Mouse (Mus musculus): ENCODE results near the gene Plcg1.

The Plcg1 gene

DNA sequence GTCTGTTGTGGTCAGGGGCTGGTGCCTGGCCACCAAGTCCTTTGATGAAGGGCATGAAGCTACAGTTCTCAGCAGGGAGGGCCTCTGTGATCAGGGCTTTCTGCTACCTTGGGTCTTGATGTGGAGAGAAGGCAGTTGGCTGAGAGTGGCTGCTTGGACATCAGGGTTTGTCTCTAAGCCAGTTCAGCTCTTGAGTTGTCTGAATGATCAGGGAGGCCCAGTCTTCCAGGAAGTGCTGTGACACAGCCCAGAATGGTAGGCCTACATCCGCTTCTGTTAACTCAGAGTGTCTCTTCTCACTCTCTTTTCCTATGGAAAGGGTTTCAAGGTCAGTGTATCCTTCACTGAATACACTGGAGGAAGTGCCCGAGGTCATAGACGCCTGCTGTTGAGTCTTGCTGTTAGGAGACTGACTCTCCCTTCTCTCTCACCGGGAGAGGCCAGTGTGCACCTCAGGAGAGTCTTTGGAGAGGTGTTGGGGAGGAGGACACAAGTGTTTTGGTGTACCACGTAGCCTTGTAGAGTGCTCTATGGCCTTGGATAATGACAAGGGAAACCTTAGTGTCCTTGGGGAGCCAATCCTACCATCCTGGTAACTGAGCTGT, 4.7 kb downstream of the Plcg1 start:
- DNase-seq (ENCODE audit: low spot score in 2 of 2), result no peak

DNA sequence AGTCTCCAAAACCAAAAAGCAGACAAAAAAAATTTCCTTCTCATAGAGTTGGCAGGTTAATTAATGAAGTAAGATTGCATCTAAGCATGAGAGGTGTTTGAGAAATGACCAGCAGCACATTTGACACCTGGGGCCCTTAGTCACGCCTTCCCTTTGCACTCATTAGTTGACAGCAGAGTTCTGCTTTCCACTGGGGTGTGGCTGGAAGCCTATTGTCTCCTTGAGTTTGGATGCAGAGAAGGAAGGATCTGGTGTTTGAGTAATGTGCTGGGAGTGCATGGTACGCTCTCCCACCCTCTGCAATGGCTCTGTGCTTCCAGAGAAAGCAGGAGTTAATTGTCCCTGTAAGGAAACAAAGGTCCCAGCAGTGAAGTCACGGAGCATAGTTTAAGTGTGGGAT, 5.4 kb downstream of the Plcg1 start:
- DNase-seq (ENCODE audit: low spot score in 2 of 2), result no peak

DNA sequence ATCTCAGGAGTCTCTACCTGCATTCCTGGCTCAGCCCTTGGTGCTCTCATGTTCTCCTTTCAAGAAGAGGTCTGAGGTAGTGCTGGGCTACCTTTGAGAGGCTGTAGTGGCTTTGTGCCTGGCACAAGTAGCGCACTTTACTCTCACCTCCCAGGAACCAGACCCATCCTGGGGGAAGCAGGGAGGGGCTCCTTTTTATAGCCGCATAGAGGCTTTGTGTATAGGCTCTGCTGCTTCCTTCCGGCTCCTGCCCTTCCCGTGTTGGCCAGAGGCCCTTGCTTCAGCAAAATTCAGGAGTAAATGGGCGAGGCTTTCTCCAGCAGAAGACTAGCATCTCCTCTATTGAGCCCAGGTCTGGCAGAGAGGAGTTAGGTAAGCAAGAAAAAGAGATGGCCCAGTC, 7.3 kb downstream of the Plcg1 start:
- DNase-seq (ENCODE audit: low spot score in 2 of 2), result no peak

DNA sequence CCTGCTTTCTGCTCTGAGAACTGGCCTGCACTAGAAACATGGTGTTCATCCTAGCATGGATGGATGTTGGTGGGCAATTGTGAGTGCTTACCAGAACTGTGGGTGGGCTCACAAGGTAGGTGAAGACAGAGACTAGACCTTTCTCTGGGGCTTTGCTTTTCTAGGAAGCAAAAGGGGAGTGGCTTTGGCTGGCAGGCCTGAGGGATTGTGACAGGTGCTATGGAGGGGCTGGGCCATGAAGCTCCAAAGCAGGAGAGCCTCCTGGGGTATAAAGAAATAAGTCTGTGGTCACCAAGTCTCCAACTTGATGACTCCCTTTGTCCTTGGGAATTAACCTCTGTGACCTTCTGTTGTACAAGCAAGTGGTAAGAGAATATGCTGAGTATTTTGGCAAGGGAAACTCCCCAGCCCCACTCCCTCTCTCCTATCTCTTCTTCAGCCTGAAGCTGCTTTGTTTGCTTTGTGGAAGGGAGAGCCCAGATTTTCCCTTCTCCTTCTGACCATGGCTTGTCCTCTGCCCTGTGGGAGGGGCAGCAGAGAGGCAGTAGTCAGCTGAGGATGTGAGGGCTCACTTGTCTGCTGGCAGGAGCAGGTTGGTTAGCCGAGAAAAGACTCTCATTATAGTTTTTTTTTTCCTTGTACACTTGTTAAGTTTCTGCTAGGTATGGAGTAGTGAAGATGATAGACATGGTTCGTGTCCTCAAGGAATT, 8.7 kb downstream of the Plcg1 start:
- no peak for DNase-seq (ENCODE audit: low spot score in 2 of 2)

DNA sequence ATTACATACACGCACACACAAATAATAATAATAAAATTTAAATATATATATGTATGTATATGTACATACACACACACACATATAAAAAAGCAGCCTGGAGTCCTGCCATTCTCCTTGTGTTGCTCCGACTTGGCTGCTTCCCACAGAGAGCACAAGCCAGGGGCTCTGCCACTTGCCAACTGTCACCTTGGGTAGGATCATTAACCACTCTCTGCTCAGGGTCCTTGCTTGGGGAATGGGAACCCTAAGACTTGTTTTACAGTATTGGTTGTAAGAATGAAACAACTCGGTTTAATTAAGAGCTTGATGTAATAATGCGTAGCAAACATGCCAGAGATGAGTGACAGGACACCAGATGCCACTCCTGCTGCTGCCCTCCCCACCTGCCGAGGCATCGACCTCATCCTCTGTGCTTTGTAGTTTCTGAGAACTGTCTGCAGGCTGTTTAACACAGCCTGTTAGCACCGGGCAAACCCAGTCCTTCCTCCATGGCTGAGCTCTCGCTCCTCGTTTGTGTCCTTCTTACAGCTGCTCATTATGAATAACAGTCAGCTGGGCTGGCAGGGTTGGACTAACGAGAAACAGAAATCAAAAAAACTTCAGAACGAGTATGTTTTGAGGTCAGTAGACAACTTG, 9.5 kb downstream of the Plcg1 start:
- DNase-seq (ENCODE audit: low spot score in 2 of 2), result no peak

DNA sequence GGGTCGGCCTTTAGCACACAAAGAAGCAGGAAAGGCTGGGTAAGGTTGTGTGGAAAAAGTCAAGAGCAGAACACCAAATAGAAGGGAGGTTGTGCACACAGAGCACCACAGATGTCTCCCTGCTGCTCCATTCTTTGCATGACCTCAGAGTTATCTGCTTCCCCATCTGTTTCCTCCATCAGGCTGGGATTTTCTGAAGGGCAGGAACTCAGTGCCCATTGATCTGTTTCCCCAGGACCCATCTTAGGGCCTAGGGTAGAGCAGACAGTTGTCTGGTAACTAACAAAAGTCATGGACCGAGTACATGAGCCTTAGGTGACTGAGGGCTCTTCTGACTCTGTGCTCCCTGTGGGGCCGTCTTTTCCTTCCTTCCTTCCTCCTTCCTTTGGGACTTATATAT, 10.5 kb downstream of the Plcg1 start:
- no peak for DNase-seq (ENCODE audit: low spot score in 2 of 2)

DNA sequence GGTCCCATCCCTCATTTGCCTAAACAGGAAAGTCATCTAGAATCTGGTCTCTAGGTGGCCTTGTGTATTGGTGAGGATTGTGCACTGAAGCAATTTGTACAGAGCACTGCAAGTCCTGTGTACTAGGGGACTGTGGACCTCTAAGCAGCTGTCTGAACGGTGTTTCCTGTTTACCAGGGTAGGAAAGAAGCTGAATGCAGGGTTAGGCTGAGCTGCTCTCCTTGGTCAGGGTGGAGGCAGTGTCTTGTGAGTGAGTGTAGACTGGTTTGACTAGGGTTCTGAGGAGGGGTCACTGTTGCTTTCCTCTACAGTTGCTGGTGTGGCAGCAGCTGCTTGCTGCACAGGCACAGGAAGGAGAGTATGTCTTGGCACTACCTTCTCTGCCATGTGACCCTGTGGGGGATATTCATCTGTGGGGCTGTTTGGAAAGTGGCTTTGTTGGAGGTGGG, 11.1 kb downstream of the Plcg1 start:
- no peak for DNase-seq (ENCODE audit: low spot score in 2 of 2)

DNA sequence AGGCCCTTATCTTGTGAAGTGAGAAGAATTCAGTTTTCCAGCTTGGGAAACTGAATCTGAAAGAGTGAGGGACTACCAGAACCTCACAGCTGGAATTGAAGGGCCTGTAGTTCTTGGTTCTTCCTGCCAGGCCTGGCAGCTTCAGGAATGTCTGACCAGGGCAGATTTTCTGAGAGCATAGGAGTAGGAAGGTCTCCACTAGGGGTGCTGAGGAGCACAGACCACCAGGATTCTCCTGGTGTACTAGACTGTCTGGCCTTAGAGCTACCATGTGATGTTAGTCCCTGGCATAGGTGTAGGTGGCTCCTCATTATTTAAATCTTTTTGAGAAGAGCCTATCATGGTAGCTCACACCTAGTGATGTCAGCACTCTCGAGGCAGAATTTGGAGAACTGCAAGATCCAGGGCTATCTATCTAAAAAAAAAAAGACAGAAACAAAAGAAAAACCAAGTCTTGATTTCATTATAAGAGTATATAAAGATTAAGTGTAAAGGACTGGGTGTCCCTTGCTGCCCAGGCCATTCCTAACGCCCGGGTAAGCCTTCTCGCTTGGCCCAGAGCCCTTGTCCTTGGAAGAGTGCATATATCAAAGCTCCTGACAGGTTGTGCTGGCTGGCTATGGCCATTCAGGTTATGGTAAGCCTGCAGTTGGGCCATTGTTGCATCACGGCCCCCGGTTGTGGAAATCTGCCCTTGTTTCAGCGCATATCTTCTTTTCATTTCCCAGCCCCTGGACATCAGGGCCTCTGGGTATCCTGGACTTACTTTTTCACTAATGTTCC, 13.1 kb downstream of the Plcg1 start:
- DNase-seq (ENCODE audit: low spot score in 2 of 2), result peak in 1 of 2 experiments; percentile 54

DNA sequence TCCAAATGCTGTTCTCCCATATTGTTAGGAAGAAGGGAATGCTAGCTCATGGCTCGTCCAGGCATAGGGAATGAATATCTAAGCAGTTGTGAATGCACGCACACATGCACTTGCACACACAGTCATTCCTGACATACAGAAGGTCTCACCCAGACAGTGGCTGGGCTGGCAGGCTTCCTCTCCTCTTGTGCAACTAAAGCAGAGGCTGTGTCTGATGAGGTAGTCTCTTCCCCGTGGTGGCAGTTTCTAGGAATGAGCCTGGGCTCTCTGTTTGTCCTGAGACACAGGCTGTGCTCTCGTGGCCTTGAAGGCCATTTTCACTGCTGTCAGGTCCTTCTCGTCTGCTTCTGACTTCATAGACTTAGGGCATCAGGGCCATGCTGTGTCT, 13.7 kb downstream of the Plcg1 start:
- no peak for DNase-seq (ENCODE audit: low spot score in 2 of 2)

DNA sequence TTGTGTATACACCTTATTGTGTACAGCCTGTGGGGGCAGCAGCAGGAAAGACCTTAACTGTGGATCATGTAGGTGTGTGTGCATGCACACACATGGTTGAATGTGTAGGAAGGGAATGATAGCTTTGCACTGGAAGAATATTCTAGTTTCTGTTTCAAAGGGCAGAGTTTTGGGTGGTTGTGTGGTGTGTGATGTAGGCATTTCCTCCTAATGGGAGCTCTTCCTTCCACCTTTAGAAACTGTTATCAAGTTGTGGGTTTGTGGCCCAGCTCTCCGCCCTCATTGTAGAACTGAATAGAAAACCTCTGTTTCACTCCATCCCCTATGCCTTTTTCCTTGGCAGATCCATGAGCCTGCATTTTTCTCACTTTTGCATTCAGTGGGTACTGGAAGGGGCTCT, 14.4 kb downstream of the Plcg1 start:
- DNase-seq (ENCODE audit: low spot score in 2 of 2), result no peak

DNA sequence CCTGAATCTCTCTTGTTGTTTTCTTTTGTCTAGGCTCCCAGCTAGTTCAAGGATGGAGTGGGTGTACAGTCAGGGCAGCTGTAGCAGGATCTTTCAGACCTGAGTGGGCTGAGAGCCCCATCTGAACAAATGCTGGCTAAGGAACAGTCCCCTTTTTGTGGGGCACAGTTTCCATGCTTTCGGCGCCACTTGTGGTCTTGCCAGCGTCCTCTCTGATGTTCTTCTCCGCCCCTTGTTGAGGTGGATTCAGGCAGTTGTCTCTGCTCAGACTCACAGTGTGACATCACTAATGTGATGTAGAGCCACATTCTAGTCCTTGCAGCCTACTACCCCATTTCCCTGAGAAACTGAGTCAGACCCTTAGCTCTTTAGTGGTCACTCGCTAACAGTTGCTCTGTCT, 15.5 kb downstream of the Plcg1 start:
- DNase-seq (ENCODE audit: low spot score in 2 of 2), result no peak

DNA sequence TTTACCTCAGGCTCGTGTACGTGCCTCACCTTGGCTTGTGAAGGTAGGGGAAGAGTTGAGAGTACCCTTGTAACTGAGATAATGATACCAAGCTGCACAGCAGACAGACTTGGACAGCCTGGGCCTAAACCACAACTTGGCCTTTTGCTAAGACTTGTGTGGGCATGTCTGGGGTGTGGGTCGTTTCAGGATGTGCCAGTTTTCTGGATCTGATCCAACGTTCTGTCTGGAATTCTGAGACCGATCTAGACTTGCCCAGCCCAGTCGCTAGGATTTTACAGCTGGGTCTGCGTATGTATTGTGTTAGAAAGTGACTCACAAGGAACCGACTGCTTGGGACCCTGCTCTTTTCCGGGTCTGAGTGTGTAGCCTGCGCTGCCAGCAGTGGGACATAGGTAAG, 16.0 kb downstream of the Plcg1 start:
- DNase-seq (ENCODE audit: low spot score in 2 of 2), result no peak

DNA sequence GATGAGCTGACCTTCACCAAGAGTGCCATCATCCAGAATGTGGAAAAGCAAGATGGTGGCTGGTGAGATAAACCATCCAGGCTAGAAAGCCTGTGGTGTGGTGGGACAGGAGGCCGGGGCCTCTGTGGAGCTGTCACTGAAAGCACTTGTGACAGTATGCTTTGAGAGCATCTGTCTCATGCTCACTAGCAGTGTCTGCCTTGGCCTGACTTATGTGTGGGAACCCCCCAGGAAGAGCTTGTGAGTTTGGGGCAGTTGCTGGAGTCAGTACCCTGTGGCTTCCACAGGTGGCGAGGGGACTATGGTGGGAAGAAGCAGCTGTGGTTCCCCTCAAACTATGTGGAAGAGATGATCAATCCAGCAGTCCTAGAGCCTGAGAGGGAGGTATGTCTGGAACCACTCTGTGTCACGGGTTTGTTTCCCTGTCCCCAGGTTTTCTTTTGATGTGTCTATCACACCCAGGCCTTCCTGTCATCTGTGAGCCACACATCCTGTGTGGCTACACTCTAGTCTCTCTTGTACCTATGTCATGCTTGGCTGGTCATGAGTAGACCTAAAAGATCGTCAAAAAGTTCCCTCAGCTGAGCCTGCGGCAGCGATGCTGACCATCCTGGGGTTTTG, 25.6 kb downstream of the Plcg1 start:
- DNase-seq (ENCODE audit: low spot score in 2 of 2), result peak; percentile 58 to 61

DNA sequence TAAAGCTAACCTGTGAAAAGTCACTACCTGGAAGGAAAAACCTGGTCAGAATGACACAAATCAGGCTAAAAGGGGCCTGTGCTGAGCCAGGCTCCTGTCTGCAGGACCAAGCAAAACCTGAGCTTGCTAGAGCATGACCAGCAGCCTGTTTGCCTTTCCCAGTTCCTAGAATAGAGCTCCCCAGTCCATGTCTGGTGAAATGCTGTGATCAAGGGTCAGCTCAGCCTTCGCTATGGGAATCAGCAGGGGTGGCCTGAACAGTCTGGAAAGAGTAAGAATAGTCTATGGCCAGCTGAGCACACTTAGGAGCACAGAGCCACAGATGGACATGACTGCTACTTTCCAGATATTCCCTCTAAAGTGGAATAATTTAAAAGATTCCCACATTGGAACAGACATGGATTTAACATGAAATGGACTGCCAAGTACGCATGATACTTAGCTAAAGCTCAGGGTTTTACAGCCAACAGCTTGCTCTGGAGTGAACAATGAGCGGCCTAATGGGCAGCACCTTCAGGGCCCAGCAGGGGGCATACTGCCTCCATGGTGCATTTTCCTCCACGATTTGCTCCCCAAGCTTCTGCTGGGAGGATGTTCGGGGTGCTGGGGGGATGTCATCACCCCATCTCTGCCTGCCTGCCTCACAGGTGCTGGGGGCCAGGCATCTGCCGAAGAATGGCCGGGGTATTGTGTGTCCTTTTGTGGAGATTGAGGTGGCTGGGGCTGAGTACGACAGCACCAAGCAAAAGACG, 29.5 kb downstream of the Plcg1 start:
- peak in 1 of 2 experiments; percentile 18 for DNase-seq (ENCODE audit: low spot score in 2 of 2)

DNA sequence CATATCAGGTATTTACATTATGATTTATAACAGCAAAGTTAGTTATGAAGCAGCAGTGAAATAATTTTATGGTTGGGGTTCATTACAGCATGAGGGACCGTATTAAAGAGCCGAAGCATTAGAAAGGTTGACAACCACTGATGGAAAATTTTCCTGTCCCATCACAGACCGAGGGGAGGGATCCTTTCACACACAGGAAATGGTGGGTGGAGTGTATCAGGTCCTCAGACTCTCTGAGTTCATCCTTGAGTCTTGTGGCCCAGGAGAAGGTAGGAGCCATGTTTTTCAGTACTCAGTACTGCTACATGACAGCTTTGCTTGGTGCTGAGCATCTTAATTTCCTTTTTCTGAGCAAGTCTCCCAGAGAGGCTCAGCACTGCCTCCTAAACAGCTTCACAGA, 32.7 kb downstream of the Plcg1 start:
- no peak for DNase-seq (ENCODE audit: low spot score in 2 of 2)

DNA sequence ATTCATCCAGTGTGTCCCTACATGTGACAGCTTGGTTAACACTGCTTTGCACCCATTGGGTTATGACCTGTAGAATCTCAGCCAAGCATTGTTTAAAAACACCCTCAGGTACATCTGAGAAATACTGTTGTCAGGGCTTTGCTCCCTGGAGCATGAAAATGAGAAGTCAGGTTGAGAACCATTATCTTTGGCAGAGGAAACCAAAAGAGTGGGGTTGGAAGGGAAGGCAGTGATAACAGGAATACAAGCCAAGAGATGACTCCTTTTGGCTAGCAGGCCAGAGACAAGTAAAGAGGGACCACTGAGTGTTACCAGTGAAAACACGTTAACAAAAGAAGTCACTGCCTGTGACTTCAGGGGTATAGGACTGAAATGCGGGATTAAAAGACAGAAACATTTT, 33.3 kb downstream of the Plcg1 start:
- no peak for DNase-seq (ENCODE audit: low spot score in 2 of 2)

DNA sequence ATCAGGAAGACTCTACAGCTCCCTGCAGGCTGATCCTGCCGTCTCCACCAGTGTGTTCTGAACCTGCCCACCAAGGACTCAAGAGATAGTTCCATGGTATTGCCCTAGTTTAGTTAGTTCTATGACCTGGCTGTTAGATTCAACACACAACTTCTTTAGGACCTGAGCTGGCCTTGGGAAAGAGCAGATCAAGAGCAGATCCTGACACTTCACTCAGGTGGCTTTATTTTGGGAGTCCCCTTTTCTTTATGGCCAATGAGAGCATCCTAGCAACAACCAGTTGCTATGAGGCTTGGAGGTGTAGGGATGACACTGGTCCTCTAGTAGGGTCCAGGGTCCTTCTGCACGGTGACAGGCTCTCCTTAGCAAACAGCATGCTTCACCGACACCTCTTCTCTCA, 34.0 kb downstream of the Plcg1 start:
- no peak for DNase-seq (ENCODE audit: low spot score in 2 of 2)

DNA sequence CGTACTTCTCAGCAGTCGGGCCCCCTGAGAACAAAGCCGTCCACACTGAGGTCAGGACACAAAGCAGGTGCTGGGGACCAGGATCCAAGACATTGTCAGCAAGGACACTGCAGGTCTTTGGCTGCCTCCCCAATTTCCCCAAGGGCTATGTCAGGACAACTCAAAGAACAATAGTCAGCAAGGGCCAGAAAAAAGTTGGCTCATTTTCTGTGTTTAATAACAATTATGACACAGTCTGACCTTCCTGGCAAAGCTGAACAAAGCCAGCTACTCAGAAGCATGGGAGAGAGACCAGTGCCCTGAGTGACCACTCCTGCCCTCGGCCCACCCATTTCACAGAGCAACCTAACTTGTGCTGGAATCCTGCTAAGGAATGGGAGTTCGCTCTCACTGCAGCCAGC, 35.3 kb downstream of the Plcg1 start:
- DNase-seq (ENCODE audit: low spot score in 2 of 2), result no peak

DNA sequence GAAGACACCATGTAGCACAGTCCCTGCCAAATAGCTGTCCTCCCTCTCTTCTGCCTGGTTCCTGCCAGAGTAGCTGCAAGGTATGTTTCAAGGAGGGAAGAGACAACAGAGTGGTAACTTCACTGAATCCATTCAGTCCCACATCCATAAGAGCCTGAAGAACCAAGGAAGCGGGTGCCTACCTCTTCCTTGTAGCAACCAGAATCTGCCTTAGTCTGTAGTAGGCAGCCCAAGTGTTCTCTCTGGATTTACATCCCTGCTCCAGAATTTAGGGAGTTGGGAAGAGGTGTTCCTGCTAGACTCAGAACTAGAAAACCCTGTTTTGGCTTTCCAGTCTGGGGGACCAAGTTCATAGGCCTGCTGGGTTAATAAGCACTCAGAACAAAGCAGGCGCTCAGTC, 36.1 kb downstream of the Plcg1 start:
- no peak for DNase-seq (ENCODE audit: low spot score in 2 of 2)

DNA sequence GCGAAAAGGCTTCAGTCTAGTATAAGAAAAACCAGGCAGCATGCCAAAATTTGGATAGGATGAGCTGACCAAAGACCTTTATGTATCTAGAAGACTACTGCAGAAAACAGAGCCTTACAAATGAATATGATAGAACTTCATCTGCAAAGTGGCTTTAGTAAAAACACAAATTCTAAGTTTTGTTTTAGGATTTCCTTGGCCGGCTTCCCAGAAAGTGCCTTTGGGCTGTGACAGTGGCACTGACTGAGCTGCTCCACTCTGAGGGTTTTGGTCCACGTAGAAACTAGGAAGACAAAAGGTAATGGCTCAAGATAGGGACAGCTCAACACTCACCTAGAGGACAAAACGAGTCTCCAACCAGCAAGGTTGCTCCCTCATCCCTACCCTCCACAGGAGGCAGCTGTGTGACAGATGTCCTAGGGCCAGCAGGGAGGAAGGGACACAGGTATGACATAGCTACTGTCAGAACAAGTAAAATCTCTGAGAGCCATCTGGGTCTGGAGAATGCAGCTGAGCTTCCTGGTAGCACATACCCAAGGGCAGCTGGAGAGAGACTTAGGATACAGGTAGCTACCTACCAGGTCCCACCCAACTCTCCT, 37.1 kb downstream of the Plcg1 start:
- no peak for DNase-seq (ENCODE audit: low spot score in 2 of 2)

DNA sequence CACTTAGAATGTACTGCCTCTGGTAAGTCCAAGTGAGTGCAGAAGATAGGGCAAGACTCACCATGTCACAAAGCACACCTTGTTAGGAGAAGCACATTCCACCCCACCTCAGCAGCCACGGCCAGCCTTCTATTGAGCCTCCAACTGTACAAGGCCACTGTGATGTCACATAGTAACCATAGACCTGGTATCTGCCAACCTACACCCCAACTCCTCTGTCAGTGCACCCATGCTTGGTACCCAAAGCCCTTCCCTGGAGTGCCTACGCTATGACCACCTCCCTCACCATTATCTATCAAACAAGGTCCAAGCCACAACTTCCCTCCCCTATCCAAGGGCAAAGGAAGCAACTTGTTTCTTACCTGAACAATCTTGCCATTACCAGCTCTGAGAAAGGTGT, 37.9 kb downstream of the Plcg1 start:
- no peak for DNase-seq (ENCODE audit: low spot score in 2 of 2)

Data from natural killer cell, adult 2 months (primary cell).